Mouse (Mus musculus) retina, postnatal 7 days (tissue): ENCODE results near the gene Ccdc24.

Experiments
- DNase-seq: peaks from one replicate; pipeline ENCODE4 v3.0.0-alpha.2; 2012; ENCODE audit warnings: low read depth, low spot score

The Ccdc24 gene

DNA sequence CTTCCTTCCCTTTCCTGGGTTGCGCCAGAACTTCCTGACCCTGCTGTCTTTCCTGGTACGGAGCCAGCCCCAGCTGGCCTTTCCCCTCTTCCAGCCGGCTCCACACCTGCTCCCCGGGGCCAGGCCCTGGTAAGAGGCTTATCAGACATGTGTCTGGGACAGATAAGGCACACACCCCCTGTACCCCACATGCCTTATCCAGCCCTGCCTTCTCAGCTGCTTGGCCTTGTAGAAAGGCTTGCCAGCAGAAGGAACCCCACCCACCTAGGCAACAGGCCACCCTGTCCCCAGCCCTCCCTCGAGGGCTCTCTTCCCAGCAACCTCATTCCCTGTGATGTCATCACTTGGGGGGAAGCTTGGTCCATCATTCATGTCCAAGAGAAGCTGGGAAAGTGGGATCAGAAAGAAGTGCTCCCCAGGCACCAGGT, 42.2 kb downstream of the Ccdc24 start:
- no peak for DNase-seq

GRCm38 (mm10) chr4:117829260-117830123, 42.9 kb downstream of the Ccdc24 start:
- DNase-seq = peak; percentile 76

- DNase-seq = no peak
Measured at GRCm38 (mm10) chr4:117828572-117829145, 43.7 kb downstream of the Ccdc24 start.

- no peak for DNase-seq
Measured at GRCm38 (mm10) chr4:117818032-117818431, 54.3 kb downstream of the Ccdc24 start.

DNA sequence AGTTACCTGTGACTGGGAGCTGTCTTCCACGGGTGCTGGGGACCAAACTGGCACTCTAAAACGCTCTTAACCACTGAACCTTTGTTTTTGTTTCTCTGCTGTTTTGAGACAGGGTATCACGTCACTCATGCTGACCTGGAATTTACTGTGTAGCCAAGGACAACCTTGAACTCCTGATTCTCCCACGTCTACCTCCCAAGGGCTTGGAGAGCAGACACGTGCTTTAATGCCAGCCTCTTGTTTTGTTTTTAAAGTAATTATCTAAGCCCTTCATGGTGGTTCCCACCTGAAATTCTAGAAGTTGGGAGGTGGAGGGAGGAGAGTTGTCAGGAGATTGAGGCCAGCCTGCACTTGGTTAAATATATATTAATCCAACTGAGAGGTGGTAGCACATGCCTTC, 55.6 kb downstream of the Ccdc24 start:
- DNase-seq = no peak
